Mouse (Mus musculus) gastrocnemius, postnatal 14 days (tissue): ENCODE measurements around the gene Gm39566. TPM values are rescaled to one million over a fixed set of nuclear protein-coding genes. Genes with fewer than 3 reads are reported as not detected.

Experiments
- DNase-seq: peaks from one replicate; pipeline ENCODE4 v3.0.0; 2021; ENCODE audit warnings: mixed read lengths
- intact Hi-C: fragments of 180-260 bp; cut with DNase I; formaldehyde crosslinking; loops from one replicate; pipeline ENCODE4 v1.15.1; 2025; ENCODE audit warnings: low total_unique reads
- total RNA-seq, 2 experiments: library from RNA; stranded (reverse); gene quantifications; 2 replicates each; pipeline ENCODE4 v1.2.3; 2021

Gm39566 gene
- total RNA-seq, 2 experiments from 2014 or later = not detected

DNA sequence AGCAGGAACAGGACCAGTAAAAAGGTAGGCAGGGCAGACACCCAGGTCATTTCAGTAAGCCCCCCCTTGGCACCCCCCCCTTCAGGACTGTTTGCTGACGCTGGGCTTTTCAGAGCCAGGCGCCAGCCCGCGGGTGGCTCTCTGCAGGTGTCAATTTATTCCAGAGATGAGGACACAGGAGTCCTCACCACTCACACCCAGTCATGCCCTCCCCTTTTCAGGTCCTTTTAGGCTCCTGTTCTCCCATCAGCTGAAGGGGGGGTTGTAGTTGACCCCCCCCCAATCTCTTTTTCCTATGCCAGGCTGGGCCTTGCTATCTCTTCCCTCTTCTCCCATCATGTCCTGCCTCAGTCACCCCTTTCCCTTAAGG is 20.9 kb upstream of the Gm39566 start:
- intact Hi-C loops = loop anchor here (5.0 kb wide), 1 partner anchor 34 kb away; the partner anchor contains the start of gene Fgf11
- DNase-seq = no peak

- intact Hi-C loops = loop anchor here (5.0 kb wide), 1 partner anchor 33 kb away; the partner anchor contains the start of gene Fgf11
- DNase-seq = no peak
Observed at GRCm38 (mm10) chr11:69835326-69835965, 20.3 kb upstream of the Gm39566 start.

- DNase-seq = peak; percentile 36
- intact Hi-C loops = no loop called here
Observed at GRCm38 (mm10) chr11:69834001-69834549, 19.0 kb upstream of the Gm39566 start.

GRCm38 (mm10) chr11:69833554-69833953 is 18.5 kb upstream of the Gm39566 start:
- intact Hi-C loops = no loop called here
- DNase-seq = no peak

- no peak for DNase-seq
- intact Hi-C loops = no loop called here
Observed at GRCm38 (mm10) chr11:69828832-69829231, 13.7 kb upstream of the Gm39566 start.

DNA sequence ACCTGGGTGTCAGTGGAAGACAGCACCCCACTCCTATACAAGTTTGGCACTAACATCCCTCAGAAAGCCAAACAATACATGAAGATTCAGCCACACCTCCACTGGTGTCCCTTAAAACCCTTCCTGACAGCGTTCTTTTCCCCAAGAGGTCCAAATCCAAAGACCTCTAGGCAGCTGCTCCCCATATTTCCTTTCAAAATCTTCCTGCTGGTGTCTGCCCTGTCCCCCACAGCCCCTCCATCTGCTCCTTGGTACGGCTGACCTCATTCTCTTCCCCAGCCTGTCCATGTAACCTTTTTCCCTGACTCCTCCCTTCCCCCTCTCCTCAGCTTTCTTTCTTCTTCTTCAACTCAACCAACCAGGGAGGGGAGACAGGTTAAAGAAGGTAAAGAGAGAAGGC is 8.4 kb upstream of the Gm39566 start:
- intact Hi-C loops = no loop called here

DNA sequence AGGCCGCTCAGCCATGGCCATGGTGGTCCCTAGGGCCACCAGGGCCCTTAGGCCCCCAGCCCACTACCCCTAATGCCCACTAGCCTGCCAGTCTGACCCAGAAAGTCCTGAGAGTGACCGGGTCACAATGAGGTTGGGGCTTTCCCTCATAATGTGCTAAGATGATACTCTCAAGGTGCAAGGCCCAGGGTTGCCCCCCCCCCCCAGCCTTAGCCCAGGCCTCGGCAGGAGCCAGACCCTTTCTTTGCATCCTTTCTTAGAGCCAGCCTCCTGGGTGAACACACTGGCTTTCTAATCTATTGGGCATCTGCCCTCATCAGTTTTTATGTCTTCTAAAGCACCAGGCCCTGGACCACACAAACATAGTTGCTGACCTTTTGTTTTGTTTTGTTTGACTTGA is 7.0 kb upstream of the Gm39566 start, which contains the start of gene Spem1:
Gene Spem1, minus strand, starts transcription at position 101 of the 400 bp plus-strand sequence.
- intact Hi-C loops = no loop called here
- DNase-seq = no peak

More for the DNA sequence above, 8.4 kb upstream of the Gm39566 start:
- no peak for DNase-seq

- intact Hi-C loops = no loop called here
- DNase-seq = no peak
Observed at GRCm38 (mm10) chr11:69818871-69819270, 3.8 kb upstream of the Gm39566 start.

DNA sequence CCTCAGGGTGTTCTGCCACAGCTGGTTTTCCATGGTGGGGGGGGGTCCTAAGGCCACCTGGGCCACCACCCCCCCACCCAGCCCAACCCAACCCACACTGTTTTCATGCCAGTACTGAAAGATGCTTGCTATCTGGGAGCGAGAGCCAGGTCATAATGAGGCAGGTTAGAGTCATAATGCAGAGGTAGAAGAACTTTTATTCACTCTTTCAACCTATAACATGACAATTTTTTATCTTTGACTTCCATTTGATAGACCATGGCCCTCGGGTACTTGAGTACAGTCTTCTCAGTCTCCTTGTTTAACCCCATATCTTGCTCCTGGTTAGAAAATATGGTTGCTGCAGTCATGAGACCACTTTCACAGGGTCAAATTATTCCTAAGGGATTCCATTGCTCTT is 3.3 kb upstream of the Gm39566 start, which contains the start of gene Spem2:
Gene Spem2, minus strand, starts transcription at position 101 of the 400 bp plus-strand sequence.
- intact Hi-C loops = no loop called here

GRCm38 (mm10) chr11:69816520-69816919 is 1.4 kb upstream of the Gm39566 start:
- intact Hi-C loops = no loop called here
- no peak for DNase-seq

More for the DNA sequence above, 3.3 kb upstream of the Gm39566 start, which contains the start of gene Spem2:
- DNase-seq = no peak

GRCm38 (mm10) chr11:69810280-69810679 is 4.8 kb downstream of the Gm39566 start:
- intact Hi-C loops = loop anchor here (5.0 kb wide), 1 partner anchor 67 kb away; the partner anchor contains the start of gene Tmem95
- no peak for DNase-seq

DNA sequence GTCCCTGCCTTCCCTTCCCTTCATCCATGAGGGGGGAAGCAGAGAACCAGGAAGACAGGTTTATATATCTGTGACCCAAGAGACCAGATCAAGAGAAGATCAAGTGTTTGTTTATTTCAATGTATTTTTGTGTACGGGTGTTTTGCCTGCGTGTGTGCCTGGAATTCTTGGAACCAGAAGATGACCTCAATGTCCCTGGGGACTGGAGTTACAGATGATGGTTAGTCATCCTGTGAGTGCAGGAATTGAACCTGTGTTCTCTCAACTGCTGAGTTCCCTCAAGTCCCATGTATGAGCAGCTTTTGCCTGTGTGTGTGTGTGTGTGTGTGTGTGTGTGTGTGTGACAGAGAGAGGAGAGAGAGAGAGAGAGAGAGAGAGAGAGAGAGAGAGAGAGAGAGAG is 7.5 kb downstream of the Gm39566 start:
- no peak for DNase-seq
- intact Hi-C loops = no loop called here

DNA sequence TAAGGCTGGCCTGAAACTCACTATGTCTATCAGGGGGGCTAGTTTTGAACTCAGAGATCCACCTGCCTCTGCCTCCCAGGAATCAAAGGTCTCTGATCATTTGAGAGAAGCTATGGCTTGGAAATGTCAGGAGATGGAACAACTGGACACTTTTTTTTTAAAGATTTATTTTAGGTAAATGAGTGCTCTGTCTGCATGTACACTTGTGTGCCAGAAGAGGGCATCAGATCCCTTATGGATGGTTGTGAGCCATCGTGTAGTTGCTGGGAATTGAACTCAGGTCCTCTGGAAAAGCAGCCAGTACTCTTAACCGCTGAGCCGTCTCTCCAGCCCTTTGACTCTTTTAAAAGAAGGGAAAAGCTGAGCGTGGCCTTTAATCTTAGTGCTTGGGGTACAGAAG is 8.7 kb downstream of the Gm39566 start:
- no peak for DNase-seq
- intact Hi-C loops = no loop called here

DNA sequence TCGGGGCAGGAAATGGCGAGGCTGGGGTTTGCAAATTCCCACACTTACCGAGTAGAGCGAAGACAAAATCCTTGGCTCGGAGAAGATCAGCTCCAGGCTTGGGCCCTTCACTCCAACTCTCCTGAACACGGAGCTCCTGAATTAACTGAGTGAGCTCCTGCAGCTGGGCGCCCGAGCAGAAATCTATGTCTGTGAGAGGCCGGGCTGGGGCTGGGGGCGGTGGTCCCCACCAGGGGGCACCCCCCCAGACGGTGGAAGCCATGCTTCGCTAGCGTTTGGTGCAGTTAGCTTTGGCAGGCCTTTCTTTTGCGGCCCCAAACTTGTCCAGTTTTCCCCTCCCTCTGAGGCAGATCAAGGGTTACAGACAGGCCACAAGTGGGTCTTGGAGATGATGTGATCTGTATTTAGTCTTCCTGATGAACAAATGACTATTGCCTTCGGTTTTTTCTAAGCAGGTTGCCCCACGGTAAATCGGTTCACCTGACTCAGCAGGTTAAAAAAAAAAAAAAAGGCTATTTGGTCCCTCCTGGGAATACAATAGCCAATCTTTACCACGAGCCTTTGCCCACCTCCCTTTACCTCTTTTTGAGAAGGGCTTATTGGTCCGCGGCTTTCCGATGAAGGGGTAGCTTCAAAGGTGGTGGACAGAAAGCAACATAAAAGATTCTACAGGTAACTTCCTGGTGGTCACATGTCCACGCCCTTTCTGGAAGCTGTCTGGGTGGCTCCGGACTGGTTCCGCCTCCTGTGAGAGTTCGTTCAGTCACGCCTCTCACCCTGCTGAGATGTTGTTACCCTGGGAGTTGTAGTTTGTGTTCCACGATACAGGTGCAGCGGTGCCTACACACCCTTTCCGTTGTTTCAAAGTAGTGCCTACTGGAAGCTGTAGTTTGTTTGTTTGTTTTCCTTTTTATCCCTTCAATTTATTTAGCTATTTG is 9.9 kb downstream of the Gm39566 start, which contains the start of gene Tmem102:
Gene Tmem102, minus strand, starts transcription at position 653 of the 938 bp plus-strand sequence.
- intact Hi-C loops = loop anchor here (5.0 kb wide), 1 partner anchor 32 kb away; the partner anchor contains the start of genes Nlgn2 and Tmem256
- no peak for DNase-seq

DNA sequence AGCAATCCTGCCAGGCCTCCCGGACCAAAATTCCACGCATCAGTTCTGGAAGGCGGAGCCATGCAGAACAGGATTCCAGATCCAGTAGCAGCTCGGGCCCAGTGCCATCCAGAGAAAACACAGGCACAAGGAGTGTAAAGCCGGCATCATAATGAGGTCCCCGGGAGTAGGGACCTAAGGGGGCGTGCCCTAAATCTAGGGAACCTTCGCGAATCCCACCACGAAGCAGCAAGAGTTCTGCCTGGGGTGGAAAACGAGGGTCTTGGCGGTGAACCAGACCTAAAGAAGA is 10.5 kb downstream of the Gm39566 start:
- intact Hi-C loops = loop anchor here (5.0 kb wide), 1 partner anchor 33 kb away; the partner anchor contains the start of genes Nlgn2 and Tmem256
- DNase-seq = peak; percentile 44

GRCm38 (mm10) chr11:69803786-69804651 is 11.1 kb downstream of the Gm39566 start:
- DNase-seq = peak; percentile 83
- intact Hi-C loops = loop anchor here (5.0 kb wide), 1 partner anchor 33 kb away; the partner anchor contains the start of genes Nlgn2 and Tmem256

DNA sequence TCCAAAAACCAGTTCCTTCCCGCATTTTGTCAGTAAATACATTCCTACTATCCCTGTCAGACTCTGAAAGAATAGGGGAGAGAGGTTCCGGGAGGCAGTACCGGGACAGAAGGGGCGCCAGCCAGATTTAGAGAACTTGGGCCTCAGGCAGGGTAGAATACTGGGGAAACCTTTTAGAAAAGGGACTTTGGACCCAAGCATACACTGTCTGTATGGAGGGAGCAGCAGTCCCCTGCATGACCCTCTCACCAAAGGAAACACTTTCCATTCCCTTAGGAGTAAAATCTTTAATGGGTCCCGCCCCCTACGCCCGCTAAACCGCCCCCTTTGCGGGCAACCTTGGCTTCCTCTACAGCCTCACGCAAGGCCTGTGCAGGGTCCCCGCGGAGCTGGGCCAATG is 11.8 kb downstream of the Gm39566 start:
- intact Hi-C loops = loop anchor here (5.0 kb wide), 1 partner anchor 34 kb away; the partner anchor contains the start of genes Nlgn2 and Tmem256
- no peak for DNase-seq

GRCm38 (mm10) chr11:69802648-69803105 is 12.4 kb downstream of the Gm39566 start:
- intact Hi-C loops = loop anchor here (5.0 kb wide), 1 partner anchor 35 kb away; the partner anchor contains the start of genes Nlgn2 and Tmem256
- DNase-seq = peak; percentile 90
